Mouse (Mus musculus) kidney, embryonic 14.5 days (tissue): Measurements from ENCODE around the gene Hip1r. TPM values are rescaled to one million over a fixed set of nuclear protein-coding genes. Genes with fewer than 3 reads are reported as not detected.
A peak's percentile ranks its signal among the peaks of the same experiment; 100 is the strongest.

Source experiments
- ATAC-seq: fragments of 200-750 bp; cut with Nextera tagmentation; 2 replicates; pipeline ENCODE4 v1.8.0; 2017; ENCODE audit warnings: moderate number of reproducible peaks, mild to moderate bottlenecking, moderate TSS enrichment, moderate library complexity; ENCODE audit not compliant: low FRiP score, low TSS enrichment
- H3K27ac ChIP-seq: fragments of 300-500 bp; sonication (generic); 2 replicates; pipeline ENCODE4 v1.5.1; 2014; ENCODE audit warnings: low read depth, mild to moderate bottlenecking, low read length, moderate library complexity, mixed read lengths
- H3K27me3 ChIP-seq: fragments of 300-500 bp; sonication (generic); 2 replicates; pipeline ENCODE4 v1.6.1; 2014; ENCODE audit warnings: mild to moderate bottlenecking, low read length; ENCODE audit not compliant: control insufficient read depth, insufficient read depth
- H3K36me3 ChIP-seq: fragments of 300-500 bp; sonication (generic); 2 replicates; pipeline ENCODE4 v1.6.1; 2014; ENCODE audit warnings: low read length, mixed read lengths; ENCODE audit not compliant: control insufficient read depth, insufficient read depth
- H3K4me1 ChIP-seq: fragments of 300-500 bp; sonication (generic); 2 replicates; pipeline ENCODE4 v1.6.1; 2014; ENCODE audit warnings: low read length, mixed read lengths; ENCODE audit not compliant: control insufficient read depth, insufficient read depth
- H3K4me2 ChIP-seq: fragments of 300-500 bp; sonication (generic); replicated peaks from 2 replicates; pipeline ENCODE4 v1.6.1; 2014; ENCODE audit warnings: low read depth, mild to moderate bottlenecking, low read length
- H3K4me3 ChIP-seq: fragments of 300-500 bp; sonication (generic); 2 replicates; pipeline ENCODE4 v1.5.1; 2014; ENCODE audit warnings: mild to moderate bottlenecking, low read length
- H3K9ac ChIP-seq: fragments of 300-500 bp; sonication (generic); 2 replicates; pipeline ENCODE4 v1.6.1; 2014; ENCODE audit warnings: low read depth, mild to moderate bottlenecking, low read length, moderate library complexity
- H3K9me3 ChIP-seq: fragments of 300-500 bp; sonication (generic); 2 replicates; pipeline ENCODE4 v1.6.1; 2016; ENCODE audit warnings: low read length; ENCODE audit not compliant: control insufficient read depth
- WGBS: fragments of 180-500 bp; shearing (Covaris S2); extraction: QIAGEN DNeasy Blood & Tissue Kit; methylation state at CpG from one replicate; pipeline ENCODE4 v1.1.7; 2014; 5-methylcytosine and 5-hydroxymethylcytosine counted together
- polyA plus RNA-seq: library from polyadenylated mRNA; unstranded; fragments of >200 nt; fragmentation: Nextera tagmentation; extraction: Ambion mirVana; gene quantifications from 2 replicates; pipeline ENCODE4 v1.2.1, GENCODE M21; 2014

Hip1r gene
- polyA plus RNA-seq, 1 experiment from 2014 or later, result 13.0 TPM

GRCm38 (mm10) chr5:124036836-124037235 is 63.4 kb downstream of the Hip1r start:
- H3K36me3 ChIP-seq, result no peaks in the 10 kb centered on the region
- H3K9ac ChIP-seq, result no peak overlapping the region
- no peaks in the 10 kb centered on the region for H3K9me3 ChIP-seq
- WGBS, result 90% methylated on average over 5 of the region's 5 CpGs
- H3K27me3 ChIP-seq, result no peaks in the 10 kb centered on the region
- ATAC-seq, result no peak
- H3K27ac ChIP-seq, result no peak overlapping the region
- H3K4me1 ChIP-seq, result no peaks in the 10 kb centered on the region
- no peak overlapping the region for H3K4me3 ChIP-seq
- H3K4me2 ChIP-seq, result no peak overlapping the region

- H3K36me3 ChIP-seq, result no peaks in the 10 kb centered on the region
- no peaks in the 10 kb centered on the region for H3K9me3 ChIP-seq
- no peak overlapping the region for H3K4me2 ChIP-seq
- no peaks in the 10 kb centered on the region for H3K4me1 ChIP-seq
- no peak overlapping the region for H3K9ac ChIP-seq
- no peak overlapping the region for H3K4me3 ChIP-seq
- ATAC-seq, result no peak
- no peak overlapping the region for H3K27ac ChIP-seq
- 90% methylated on average over 6 of the region's 6 CpGs for WGBS
- no peaks in the 10 kb centered on the region for H3K27me3 ChIP-seq
Observed at GRCm38 (mm10) chr5:124039602-124040001, 66.2 kb downstream of the Hip1r start.

- WGBS, result 59% methylated on average over 9 of the region's 9 CpGs
- Histone ChIP-seq H3K9me3 (no peaks in the 10 kb centered on the region), H3K4me3 (no peak overlapping the region), H3K27ac (no peak overlapping the region), H3K4me2 (no peak overlapping the region), H3K27me3 (no peaks in the 10 kb centered on the region), H3K9ac (no peak overlapping the region), H3K4me1 (no peaks in the 10 kb centered on the region), H3K36me3 (no peaks in the 10 kb centered on the region)
- ATAC-seq, result no peak
Observed at GRCm38 (mm10) chr5:124041097-124041496, 67.7 kb downstream of the Hip1r start.

- Histone ChIP-seq H3K27me3 (no peaks in the 10 kb centered on the region), H3K4me2 (no peak overlapping the region), H3K27ac (no peak overlapping the region), H3K9ac (no peak overlapping the region), H3K4me1 (no peaks in the 10 kb centered on the region), H3K36me3 (no peaks in the 10 kb centered on the region), H3K9me3 (no peaks in the 10 kb centered on the region), H3K4me3 (no peak overlapping the region)
- 62% methylated on average over 10 of the region's 10 CpGs for WGBS
- ATAC-seq, result no peak
Observed at GRCm38 (mm10) chr5:124043212-124043978, 70.0 kb downstream of the Hip1r start.

- H3K4me3 ChIP-seq, result no peak overlapping the region
- 90% methylated on average over 5 of the region's 5 CpGs for WGBS
- H3K36me3 ChIP-seq, result no peaks in the 10 kb centered on the region
- no peaks in the 10 kb centered on the region for H3K9me3 ChIP-seq
- no peak overlapping the region for H3K27ac ChIP-seq
- H3K4me1 ChIP-seq, result no peaks in the 10 kb centered on the region
- no peak overlapping the region for H3K9ac ChIP-seq
- no peak overlapping the region for H3K4me2 ChIP-seq
- no peaks in the 10 kb centered on the region for H3K27me3 ChIP-seq
- ATAC-seq, result no peak
Observed at GRCm38 (mm10) chr5:124043999-124044398, 70.6 kb downstream of the Hip1r start.

- WGBS, result 34% methylated on average over 11 of the region's 11 CpGs
- ATAC-seq, result no peak
- H3K4me3 ChIP-seq, result no peak overlapping the region
- H3K36me3 ChIP-seq, result no peaks in the 10 kb centered on the region
- no peak overlapping the region for H3K27ac ChIP-seq
- H3K4me2 ChIP-seq, result no peak overlapping the region
- H3K4me1 ChIP-seq, result peaks cover 11% of the 10 kb centered on the region
- no peaks in the 10 kb centered on the region for H3K9me3 ChIP-seq
- H3K9ac ChIP-seq, result no peak overlapping the region
- H3K27me3 ChIP-seq, result no peaks in the 10 kb centered on the region
Observed at GRCm38 (mm10) chr5:124045453-124046010, 72.1 kb downstream of the Hip1r start.

- 75% methylated on average over 7 of the region's 7 CpGs for WGBS
- Histone ChIP-seq H3K36me3 (no peaks in the 10 kb centered on the region), H3K9me3 (no peaks in the 10 kb centered on the region), H3K4me2 (no peak overlapping the region), H3K9ac (no peak overlapping the region), H3K4me3 (no peak overlapping the region), H3K27ac (peak overlapping the region; percentile 37), H3K4me1 (peaks cover 12% of the 10 kb centered on the region), H3K27me3 (no peaks in the 10 kb centered on the region)
- ATAC-seq, result peak; percentile 36; the same call in 1 of the 2 replicates
Observed at GRCm38 (mm10) chr5:124046741-124047401, 73.4 kb downstream of the Hip1r start.

GRCm38 (mm10) chr5:124049249-124050045 is 76.0 kb downstream of the Hip1r start:
- H3K27ac ChIP-seq, result peak overlapping the region; percentile 78
- no peak for ATAC-seq
- H3K4me1 ChIP-seq, result peaks cover 12% of the 10 kb centered on the region
- H3K4me2 ChIP-seq, result no peak overlapping the region
- H3K9ac ChIP-seq, result peak overlapping the region; percentile 40; the same call in 1 of the 2 replicates
- 49% methylated on average over 15 of the region's 15 CpGs for WGBS
- H3K36me3 ChIP-seq, result no peaks in the 10 kb centered on the region
- H3K27me3 ChIP-seq, result no peaks in the 10 kb centered on the region
- no peaks in the 10 kb centered on the region for H3K9me3 ChIP-seq
- no peak overlapping the region for H3K4me3 ChIP-seq
